Mouse (Mus musculus): ENCODE results near the gene Fut4. TPM values are rescaled to one million over a fixed set of nuclear protein-coding genes. Genes with fewer than 3 reads are reported as not detected.

Gene Fut4
- 1 to 10 TPM; 7.8 to 9.3 TPM for total RNA-seq (2023)

GRCm38 (mm10) chr9:14752001-14752522 is at the start of gene Fut4:
Fut4 (minus strand) TSS chr9:14752393.

GRCm38 (mm10) chr9:14784039-14785002 is 32.1 kb upstream of the Fut4 start, which contains the start of the genes Mre11a and Ankrd49:
Mre11a (plus strand) TSS chr9:14784654.
Ankrd49 (minus strand) TSS chr9:14784856.

GRCm38 (mm10) chr9:14770803-14771471 is 18.7 kb upstream of the Fut4 start, which contains the start of gene 1700012B09Rik:
1700012B09Rik (minus strand) TSS chr9:14771030.

GRCm38 (mm10) chr9:14740151-14740924 is 11.9 kb downstream of the Fut4 start, which contains the start of gene Piwil4:
Piwil4 (minus strand) TSS chr9:14740733.

Other genes with a start within 250 kb of the Fut4 start
- 1 to 10 TPM in 1 of 2 experiments, under 1 TPM in 1; 0.33 to 2.3 TPM for gene Amotl1, start 107.3 kb downstream of the Fut4 start, total RNA-seq (2023)
- gene Piwil4, start 11.7 kb downstream of the Fut4 start, total RNA-seq (2023), result not detected
- gene 1700012B09Rik, start 18.6 kb upstream of the Fut4 start, total RNA-seq (2023), result 1 to 10 TPM; 2.1 to 3.0 TPM
- gene Mre11a, start 32.3 kb upstream of the Fut4 start, total RNA-seq (2023), result 10 to 100 TPM; 27.7 to 28.7 TPM
- 10 to 100 TPM; 11.4 to 14.9 TPM for gene Ankrd49, start 32.5 kb upstream of the Fut4 start, total RNA-seq (2023)
- gene Gpr83, start 107.8 kb upstream of the Fut4 start, total RNA-seq (2023), result not detected
- gene Izumo1r, start 151.6 kb upstream of the Fut4 start, total RNA-seq (2023), result not detected